Mouse (Mus musculus) kidney, adult 9 months (tissue): ENCODE results near the gene Elf4.

Source experiments
- DNase-seq: peaks from one replicate; pipeline ENCODE4 v3.0.0; 2022

The Elf4 gene

DNA sequence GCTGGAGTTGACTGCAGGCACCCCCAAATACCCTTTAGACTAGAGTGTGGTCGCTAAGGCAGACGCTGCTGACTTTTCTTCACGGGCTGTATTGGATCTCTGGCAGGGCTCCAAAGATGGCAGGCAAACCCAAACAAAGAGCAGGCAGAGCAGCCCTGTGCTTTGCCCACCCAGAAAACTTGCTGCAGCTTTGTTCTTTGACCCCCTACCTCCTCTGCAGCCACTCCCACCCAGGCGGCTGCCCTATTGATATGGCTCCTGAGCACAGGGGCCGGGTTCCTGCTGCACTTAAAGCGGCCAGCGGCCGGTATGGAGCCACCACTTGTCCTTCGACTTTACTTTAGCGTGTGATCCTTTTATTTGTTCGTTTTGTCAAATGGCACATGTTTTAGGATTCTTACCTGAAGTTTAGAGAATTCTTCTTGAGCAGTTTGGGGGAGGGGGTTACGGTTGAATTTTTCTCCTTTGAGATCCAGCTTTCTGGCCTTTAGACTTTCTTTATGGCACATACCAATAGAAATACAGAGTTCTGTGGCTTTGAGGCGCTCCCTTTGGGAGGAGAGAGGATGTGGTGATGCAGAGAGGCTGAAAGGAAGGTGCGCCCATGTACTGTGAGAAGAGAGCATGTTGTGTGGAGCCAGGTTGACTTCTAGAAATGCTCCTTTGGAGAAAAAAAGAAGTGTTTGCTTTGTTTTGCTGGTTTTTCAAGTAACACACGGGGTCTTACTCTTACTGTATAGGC is 96.9 kb downstream of the Elf4 start:
- DNase-seq, result no peak
